Mouse (Mus musculus) urinary bladder, adult 18-20 months (tissue): ENCODE data around the gene Myrf.

Experiments
- DNase-seq, 2 experiments: peaks; one replicate each; pipeline ENCODE4 v3.0.0; 2022; ENCODE audit warnings: low spot score in 2 of 2, mixed read lengths in 2 of 2

Myrf gene

DNA sequence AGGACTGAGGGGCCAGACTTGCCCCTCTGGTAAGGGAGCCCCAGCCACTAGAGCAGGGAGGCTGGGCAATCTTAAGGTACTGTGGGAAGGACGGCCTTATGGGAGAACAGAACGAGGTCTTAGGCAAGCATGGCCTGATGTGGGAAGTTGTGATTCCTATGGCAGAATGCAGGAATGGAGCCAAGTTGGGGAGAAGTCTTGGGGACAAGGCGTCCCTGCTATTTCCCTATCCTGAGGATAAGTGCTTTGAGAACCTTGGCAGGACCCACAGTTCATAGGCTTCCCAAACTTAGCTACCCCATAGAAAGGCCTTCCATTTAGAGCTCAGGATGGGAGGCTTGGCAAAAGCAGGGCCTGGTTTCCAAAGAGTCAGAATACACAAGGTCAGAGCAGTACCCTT is 31.7 kb downstream of the Myrf start:
- no peak for DNase-seq

DNA sequence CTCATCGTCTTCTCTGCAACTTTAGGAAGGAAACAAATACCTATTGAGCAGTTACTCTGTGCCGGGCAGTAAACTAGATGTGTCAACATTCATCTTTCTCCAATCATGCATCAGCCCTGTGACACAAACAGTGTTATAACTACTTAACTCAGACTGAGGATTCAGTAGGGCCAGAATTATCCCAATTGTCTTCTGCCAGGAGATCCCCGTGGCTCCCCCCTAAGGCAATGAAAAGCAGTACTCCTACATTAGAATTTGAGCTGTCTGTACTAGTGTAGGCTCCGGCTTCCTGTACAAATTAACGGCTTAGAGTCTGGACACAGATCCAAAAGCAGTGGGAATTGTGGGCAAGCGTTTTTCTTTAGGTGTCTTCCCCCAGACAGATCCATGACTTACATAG is 35.5 kb downstream of the Myrf start:
- no peak for DNase-seq

DNA sequence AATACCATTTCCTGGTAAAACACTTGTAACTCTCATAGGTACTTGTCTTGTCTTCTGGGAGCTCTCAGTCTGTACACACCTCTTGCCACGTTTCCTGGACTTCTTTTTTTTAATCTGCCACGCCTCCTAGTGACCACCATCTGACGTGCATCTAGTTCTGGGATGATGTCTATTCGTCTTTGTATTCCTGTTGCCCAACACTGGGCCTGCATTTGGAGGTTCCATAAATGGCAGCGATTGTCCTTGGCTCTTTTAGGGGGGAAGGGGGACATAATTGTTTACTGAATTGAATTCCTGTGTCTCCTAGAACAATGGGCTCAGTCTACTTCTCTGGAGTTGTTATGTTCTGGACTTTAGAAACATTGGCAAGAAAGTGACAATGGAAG is 35.9 kb downstream of the Myrf start:
- no peak for DNase-seq

DNA sequence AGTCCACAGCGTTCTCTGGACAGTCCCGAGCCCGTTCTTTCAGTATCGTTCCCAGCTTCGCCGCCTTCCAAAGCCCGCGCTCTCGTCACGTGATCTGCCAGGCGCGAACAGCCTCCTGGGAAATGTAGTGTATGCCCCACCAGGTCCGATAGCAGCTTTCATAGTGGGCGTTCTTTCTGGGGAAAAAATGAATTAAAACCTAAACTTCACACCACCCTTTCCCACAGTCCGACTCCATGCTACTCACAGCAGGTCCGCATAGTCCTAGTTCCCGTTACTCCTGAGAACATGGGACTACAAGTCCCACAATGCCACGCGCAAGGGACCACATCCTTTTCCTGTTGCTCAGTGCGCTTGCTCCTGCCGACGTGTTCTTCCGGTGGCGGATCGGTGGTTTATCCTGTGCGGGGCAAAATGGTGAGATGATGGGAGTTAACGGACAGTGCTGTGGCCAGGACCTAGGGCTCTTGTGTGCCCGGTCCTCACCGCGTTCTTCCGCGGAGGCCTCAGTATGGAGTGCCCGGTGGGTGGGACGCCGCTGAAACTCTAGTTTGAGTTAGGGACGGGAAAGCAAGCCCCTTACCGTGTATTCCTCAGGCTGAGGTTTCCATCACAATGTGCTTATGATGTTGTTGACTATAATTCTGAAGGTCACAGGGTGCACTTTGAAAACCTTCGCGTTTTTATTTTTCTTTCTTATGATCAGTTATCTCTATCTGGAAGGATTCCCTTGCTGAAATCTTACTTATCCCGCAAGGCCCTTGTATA is 36.5 kb downstream of the Myrf start, which contains the start of the genes Tmem258 and Fen1:
Gene Tmem258, plus strand, starts transcription at position 167 of the 768 bp plus-strand sequence.
Gene Fen1, minus strand, starts transcription at position 322 of the 768 bp plus-strand sequence.
- DNase-seq: peak; percentile 85 to 94

DNA sequence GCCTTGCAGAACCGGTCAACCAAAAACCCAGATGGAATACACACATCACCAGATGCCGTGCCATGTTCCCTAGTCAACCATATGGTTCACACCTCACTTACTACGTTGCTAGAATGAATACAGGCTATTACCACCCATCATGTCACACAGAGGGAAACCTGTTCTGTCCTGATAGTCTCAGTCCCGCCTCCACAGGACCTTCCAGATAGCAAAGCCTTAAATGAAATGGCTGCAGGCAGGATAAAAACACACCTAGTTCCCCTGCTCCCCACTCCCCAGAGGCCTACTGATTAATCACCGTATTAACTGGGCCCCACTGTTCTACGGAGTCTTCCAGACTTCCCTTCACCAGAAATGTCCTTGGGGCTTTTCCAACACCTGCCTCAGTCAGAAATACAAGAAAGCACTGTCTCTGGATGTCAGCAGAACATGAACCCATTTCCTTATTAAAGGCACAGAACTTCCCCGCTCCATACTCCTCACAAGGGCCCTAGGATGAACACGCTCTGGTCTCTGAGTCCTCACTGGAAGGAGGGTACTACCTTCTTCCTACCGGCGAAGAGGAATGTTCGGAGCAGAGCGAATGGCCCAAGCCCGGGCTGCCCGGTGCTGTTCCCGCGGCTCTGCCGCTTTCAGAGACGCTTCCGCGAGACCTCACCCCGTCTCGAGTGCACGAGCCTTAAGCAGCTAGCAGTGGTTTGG is 37.3 kb downstream of the Myrf start:
- DNase-seq: no peak

DNA sequence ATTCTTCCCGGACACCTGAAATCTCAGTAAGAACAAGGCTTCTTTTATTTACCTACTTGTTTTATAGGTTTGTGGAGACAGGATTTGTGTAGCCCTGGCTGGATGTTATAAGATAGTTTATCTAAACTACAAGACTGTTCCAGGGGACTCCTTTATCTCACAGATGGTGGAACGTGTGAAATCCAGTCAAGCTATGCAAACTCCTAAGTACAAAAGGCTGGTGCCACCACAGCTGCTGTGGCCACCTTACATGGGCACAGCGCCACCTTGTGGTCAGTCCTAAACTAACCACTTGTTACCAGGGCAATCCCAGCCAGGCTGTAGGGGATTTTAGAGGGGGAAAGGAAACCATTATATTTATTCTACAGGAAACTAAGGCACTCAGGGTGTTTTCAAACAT is 41.8 kb downstream of the Myrf start:
- DNase-seq: peak in 1 of 2 experiments; percentile 57

DNA sequence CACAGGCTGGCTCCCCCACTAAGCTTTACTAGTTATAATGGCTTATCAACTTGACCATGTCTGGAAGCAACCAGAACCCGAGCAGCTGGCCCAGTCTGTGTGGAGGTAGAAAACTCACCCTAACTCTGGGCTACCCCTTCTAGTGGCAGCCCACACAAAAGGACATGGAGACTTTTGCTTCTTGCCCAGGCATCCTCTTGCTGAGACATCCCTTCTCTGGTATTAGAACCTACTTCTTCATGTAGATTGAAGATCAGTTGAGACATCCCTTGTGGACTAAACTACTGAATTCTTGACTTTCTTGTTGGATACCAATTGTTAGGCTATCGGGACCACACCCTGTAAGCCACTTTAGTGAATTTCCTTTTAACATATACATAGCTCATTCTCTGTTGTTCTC is 42.3 kb downstream of the Myrf start:
- DNase-seq: no peak

DNA sequence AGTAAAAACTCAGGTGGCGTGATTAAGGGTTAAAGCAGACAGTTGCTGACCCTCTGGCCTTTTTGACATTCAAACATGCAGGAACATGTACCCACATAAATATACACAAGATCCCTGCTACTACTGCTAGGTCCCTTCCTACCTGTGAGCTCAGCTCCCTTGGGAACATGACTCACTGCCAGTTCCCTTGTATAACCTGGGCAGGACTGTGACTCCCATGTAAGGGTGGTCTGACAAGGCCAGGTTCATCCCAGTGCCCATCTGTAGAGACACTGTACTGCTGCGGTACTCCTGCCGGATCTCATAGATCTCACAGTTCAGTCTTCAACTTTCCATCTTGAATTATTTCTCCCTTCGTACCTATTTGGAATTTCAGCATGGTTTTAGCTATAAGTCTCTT is 43.4 kb downstream of the Myrf start:
- no peak for DNase-seq

DNA sequence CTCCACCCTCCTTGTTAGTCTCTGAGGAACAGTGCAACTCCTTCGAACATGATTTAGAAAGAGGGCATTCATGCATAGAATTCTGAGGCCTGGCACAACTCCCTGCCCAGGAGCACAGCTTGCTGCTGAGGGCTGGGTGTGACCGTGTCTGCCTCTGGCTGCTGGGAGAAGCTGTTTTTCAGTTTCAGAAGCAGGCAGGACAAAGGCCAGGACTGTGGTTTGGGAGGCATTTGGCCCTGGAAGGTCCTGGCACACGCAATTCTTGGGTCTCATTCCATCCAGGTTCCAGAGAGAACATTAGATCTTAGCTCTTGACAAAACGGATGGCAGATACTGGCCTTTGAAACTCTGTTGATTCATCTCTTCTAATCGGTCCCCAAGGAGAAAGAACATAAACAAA is 45.3 kb downstream of the Myrf start:
- no peak for DNase-seq

DNA sequence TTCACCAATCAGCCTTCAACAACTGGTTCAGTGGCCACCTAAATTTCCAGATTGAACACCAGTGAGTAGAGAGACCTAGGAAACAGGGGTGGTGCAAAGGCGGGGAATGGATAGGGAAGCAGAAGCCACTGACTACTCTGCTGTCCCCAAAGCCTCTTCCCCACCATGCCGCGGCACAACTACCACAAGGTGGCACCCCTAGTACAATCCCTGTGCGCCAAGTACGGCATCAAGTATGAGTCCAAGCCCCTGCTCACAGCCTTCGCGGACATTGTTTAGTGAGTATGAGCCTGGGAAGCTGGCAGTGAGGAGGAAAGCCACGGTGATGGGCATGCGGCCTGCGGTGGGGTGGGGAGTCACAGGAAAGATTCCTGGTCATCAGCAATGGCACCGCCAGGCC is 46.2 kb downstream of the Myrf start:
- no peak for DNase-seq

DNA sequence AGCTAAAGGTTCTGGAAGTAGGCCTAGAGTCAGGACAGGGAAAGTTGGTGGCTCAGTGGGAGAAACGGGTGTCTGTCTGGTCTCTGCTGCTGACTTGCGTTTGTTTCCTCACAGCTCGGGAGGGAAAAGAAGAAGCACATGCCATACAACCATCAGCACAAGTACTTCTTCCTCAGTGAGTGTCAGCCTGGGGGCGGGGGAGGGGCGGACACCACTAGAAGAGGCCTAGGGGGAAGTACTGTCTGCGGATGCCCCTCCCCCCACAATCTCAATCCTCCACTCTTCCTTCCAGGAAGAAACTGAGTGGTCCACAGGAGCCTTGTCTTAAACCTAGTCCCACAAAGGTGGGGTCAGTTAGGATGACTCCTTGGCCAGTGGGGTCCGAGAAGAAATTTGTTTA is 49.2 kb downstream of the Myrf start:
- no peak for DNase-seq

DNA sequence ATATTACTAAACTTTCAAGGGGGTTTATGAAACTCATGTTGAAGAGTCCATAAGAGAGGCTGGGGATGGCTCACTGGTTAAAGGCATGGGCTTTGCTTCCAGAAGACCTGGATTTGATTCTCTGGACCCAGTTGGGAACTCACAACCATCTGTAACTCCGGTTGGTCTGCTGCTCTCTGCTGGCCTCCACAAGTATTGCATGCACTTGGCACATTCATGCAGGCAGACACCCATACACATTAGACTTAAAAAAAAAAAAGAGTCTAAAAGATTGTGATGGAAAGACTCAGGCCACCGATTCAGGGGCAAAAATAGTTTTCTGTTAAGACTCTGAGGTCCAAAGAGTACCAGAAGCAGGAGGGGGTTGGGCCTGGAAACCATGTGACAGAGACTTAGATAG is 49.8 kb downstream of the Myrf start:
- peak in 1 of 2 experiments; percentile 45 for DNase-seq

DNA sequence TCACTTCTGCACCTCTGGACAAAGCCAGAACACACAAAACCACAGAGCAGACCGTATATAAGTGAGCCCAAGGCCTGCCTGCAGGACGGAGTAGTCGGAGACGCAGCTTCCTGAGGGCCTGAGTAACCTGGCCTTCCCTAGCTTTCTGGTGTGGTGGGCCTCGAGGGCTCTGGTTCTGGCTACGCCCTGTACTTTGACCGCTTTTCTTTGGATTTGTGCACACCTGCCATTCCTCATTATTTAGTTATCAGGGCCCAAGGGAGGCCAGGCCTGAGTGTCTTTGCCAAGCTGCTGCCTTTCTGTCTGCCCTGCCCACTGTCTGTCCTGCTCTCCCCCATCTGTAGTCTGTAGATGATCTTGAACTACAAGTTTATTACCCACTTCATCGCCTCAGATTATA is 50.6 kb downstream of the Myrf start:
- DNase-seq: no peak

DNA sequence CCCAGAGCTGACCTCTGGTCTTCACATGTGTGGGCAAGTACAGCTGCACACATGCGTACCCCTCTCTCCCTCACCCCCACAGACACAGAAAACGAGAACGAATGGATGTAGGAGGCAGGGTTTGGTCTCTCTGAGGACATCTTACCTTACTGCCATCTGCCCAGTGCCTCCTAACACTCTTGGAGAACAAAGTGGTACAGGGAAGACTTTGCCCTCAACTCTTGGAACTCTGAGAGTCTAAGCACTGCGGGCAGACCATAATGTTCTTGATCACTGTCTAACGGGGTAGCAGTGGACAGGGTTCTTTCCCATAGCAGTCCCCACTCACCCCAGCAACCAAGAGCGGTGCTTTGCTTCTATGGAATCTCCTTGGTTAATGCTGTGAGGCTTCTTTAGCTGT is 51.5 kb downstream of the Myrf start:
- DNase-seq: no peak

DNA sequence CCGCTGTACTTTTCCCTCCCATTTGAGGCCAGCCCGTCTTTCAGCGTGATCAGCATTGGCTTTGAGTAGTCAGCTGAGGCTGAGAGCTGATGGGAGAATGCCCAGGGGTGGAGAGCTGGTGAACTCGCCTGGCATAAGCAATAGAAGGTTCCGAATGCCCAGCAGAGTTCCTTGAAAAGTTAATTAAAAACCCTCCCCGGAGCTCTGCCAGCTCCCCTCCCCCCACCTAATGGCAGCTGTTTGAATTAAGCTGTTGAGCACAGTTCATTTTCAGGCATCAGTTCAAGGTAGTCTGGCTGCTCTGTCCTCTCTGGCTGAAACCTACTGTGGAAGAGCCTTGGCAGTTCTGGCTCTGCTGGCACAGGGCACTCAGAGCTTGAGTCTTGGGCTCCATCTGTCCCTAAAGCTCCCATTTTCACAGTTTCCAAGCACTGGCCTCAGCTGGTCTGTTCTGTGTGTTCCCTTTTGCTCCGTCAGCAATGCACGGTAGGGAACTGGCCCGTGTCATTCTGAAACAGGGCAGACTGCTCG is 52.2 kb downstream of the Myrf start:
- DNase-seq: no peak

DNA sequence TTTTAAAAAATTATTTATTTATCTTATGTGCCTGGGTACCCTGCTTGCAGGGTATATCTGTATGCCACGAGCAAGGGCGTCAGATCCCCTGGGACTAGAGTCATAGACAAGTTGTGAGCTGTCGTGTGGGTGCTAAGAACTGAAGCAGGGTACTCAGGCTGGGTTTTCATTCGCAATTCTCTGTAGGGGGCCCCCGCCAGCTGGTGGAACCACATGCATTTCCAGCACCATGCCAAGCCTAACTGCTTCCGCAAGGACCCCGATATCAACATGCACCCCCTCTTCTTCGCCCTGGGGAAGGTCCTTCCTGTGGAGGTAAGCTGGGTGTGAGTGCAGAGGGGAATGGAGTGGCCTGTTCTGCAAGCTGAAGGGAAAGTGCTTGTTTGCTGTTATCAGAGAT is 54.0 kb downstream of the Myrf start:
- DNase-seq: no peak

DNA sequence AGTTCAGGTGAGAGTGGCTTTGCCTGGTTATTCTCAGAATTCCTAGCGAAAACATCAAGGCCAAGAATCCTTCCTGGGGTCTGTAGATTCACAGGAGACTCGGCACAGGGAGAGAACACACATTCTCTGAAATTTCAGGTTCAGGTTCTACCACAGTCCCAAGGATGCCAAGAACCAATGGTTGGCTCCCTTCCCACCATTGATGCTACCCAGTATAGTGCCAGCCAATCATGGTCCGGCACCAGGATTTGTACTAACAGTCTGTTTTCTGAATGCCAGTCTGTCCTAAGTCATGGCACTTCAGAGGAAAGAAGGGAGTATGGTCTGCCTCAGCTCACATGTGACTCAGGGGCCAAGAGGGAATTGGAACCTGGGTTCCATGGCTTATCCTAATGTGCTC is 54.7 kb downstream of the Myrf start:
- no peak for DNase-seq

DNA sequence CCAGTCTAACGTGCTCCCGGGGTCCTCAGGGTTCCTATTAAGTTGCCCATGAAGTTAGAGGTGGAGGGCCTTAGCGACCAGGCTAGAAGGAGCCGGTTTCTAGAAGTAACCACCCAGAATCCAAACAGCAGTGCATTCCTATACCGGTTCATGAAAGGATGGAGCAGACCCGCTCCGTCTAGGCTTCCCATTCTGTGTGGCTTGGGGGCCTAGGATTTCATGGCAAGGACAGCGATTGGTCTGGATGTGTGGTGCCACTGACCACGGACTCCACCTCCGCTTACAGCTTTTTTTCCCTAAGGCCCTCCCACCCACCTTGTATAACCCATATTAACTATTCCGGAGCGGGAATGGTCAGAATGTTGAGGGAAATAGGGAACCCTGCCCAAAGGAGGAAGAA is 56.5 kb downstream of the Myrf start:
- DNase-seq: no peak

DNA sequence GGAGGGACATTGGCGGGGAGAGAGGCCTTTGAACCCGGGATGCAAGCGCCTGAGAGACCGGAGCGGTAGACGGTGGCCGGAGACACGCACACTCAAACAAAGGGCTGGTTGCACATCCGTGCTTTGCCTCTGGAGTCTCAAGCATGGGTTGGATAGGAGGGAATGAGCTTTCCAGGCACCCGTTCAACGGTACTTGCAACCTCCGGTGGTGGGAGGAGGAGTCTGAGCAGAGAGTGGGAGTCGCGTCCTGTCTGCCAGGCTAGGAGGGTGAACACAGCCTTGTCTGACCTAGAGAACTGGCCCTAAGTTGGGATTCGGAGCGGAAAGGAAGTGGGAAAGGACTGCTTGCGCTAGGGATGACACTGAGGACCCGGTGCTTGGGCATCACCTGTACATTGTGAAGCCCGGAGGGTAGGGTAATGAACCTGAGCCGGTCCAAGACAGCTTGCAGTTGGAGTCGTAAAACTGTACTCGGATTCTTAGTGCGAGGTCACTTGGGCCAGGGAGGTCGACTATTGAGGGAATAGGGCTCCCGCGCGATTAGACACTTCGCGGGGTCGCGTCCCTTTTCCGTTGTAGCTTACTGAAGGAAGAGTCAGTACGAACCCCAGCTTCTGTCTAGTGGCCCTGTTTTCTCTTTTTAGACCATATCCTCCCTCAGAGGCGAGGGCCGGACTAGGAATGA is 57.1 kb downstream of the Myrf start:
- peak; percentile 58 to 59 for DNase-seq

DNA sequence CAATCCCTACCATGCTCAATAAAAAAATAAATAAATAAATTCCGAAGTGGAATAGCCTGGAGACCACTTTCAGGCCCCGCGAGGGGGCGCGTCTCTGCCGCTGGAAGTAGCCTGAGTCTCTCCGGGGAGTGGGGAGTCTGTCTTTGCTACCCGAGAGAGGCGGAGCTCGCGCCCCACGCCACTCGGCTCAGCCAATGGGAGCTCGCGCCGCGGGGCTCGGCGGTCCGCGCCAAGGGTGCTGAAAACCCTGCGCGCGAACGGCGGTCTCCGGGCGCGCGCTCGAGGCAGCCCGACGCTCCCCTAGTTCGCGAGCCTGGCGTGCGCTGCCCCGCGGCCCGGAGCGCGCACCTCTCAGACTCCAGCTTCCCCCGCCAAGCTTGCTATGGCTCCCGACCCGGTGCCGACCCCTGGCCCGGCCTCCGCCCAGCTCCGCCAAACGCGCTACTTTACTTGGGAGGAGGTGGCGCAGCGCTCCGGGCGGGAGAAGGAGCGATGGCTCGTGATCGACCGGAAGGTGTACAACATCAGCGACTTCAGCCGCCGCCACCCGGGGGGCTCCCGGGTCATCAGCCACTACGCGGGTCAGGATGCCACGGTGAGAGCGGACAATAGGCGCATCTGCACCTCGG is 57.8 kb downstream of the Myrf start, which contains the start of gene Fads1:
Gene Fads1, plus strand, starts transcription at position 219 of the 629 bp plus-strand sequence.
- peak; percentile 79 to 87 for DNase-seq

DNA sequence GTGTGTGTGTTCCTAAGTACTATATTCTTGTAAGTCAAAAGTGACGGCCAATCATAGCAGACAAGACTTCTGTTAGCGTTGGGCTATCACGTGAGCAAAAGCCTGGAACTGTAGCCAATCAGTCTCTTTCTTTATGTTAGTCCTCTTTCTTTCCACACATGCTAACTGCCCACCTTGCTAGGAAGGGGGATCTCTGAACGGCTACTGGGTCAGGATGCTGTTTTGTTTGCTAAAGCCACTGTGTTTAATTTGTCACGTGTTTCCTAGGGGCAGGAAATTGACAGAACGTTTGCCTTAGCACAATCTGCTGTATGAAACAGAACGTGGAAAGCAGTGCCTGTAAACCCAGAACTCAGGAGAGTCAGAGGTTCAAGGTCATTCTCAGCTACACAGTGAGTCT is 58.4 kb downstream of the Myrf start:
- DNase-seq: no peak

DNA sequence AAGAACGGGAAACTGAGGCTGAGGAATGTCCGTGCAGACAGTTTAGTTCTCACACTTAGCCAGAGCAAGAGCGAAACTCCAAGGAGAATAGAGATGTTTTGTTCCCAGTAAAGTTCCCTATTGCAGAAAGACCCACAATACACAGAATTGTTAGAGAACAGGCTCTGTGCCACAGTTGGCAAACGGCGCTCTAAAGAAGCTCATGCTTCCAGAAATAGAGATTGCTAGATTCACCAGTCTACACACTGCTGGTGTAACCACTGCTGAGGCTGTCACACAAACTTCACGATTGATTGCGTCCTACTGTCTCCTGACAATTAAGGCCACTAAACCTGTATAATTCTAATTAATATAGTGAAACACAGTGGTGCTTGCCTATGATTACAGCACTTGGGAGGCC is 59.3 kb downstream of the Myrf start:
- DNase-seq: no peak
